Mouse (Mus musculus) right cerebral cortex, adult 2 months (tissue): ENCODE measurements around the gene Gpr107.

Source experiments
- DNase-seq, 2 experiments: peaks; one replicate each; pipeline ENCODE4 v3.0.0; 2021 to 2022; ENCODE audit warnings: low spot score in 2 of 2

Gpr107 gene

GRCm38 (mm10) chr2:31245491-31246141, 93.5 kb downstream of the Gpr107 start, which contains the start of gene Ncs1:
Ncs1 (plus strand) TSS chr2:31245823.
- DNase-seq: peak; percentile 86 to 88

- DNase-seq: peak; percentile 63 to 73
Observed at GRCm38 (mm10) chr2:31246251-31246971, 94.3 kb downstream of the Gpr107 start.

GRCm38 (mm10) chr2:31248856-31249255, 96.7 kb downstream of the Gpr107 start:
- DNase-seq: no peak

- DNase-seq: no peak
Observed at GRCm38 (mm10) chr2:31252167-31252566, 100.1 kb downstream of the Gpr107 start.

GRCm38 (mm10) chr2:31253463-31253862, 101.3 kb downstream of the Gpr107 start:
- DNase-seq: no peak

- DNase-seq: no peak
Observed at GRCm38 (mm10) chr2:31254806-31255205, 102.7 kb downstream of the Gpr107 start.

- DNase-seq: peak; percentile 72 to 76
Observed at GRCm38 (mm10) chr2:31255952-31256938, 104.1 kb downstream of the Gpr107 start.

- DNase-seq: peak; percentile 76 to 86
Observed at GRCm38 (mm10) chr2:31257096-31257495, 105.0 kb downstream of the Gpr107 start.

- DNase-seq: peak; percentile 72 to 86
Observed at GRCm38 (mm10) chr2:31258609-31259366, 106.7 kb downstream of the Gpr107 start.

GRCm38 (mm10) chr2:31259367-31259920, 107.3 kb downstream of the Gpr107 start:
- DNase-seq: no peak

- DNase-seq: no peak
Observed at GRCm38 (mm10) chr2:31260549-31260948, 108.4 kb downstream of the Gpr107 start.

- no peak for DNase-seq
Observed at GRCm38 (mm10) chr2:31263039-31263461, 110.9 kb downstream of the Gpr107 start.

- DNase-seq: peak; percentile 80 to 87
Observed at GRCm38 (mm10) chr2:31263746-31264378, 111.7 kb downstream of the Gpr107 start.

GRCm38 (mm10) chr2:31267447-31267846, 115.3 kb downstream of the Gpr107 start:
- DNase-seq: no peak
